Mouse (Mus musculus) CH12.LX (cell line): ENCODE measurements around the gene Ccdc103. TPM values are rescaled to one million over a fixed set of nuclear protein-coding genes. Genes with fewer than 3 reads are reported as not detected.
A peak's percentile ranks its signal among the peaks of the same experiment; 100 is the strongest.

Experiments
- DNase-seq: peaks from one replicate; pipeline ENCODE4 v3.0.0-alpha.2; 2013; ENCODE audit errors: extremely low read depth
- H3K27ac ChIP-seq: 2 replicates; pipeline ENCODE4 v1.5.1; 2012; ENCODE audit warnings: low read depth, mild to moderate bottlenecking, control low read depth, moderate library complexity; ENCODE audit not compliant: insufficient read depth
- H3K27me3 ChIP-seq: replicated peaks from 2 replicates; pipeline ENCODE3; 2012; ENCODE audit warnings: inconsistent platforms
- H3K36me3 ChIP-seq, 2 experiments: replicated peaks in 1 of 2; 2 replicates each; pipeline versions ENCODE3 to v1.6.1; 2012; ENCODE audit warnings: inconsistent platforms in 1 of 2, low read length in 1 of 2, mild to moderate bottlenecking in 1 of 2, mixed read lengths in 1 of 2, moderate library complexity in 1 of 2; ENCODE audit not compliant: control insufficient read depth in 1 of 2, insufficient read depth in 1 of 2
- H3K4me1 ChIP-seq, 2 experiments: 2 replicates each; pipeline ENCODE4 v1.6.1; 2012; ENCODE audit warnings: inconsistent platforms in 1 of 2, moderate library complexity in 1 of 2; ENCODE audit not compliant: insufficient read depth in 2 of 2, control insufficient read depth in 1 of 2
- H3K4me2 ChIP-seq: 2 replicates; pipeline ENCODE4 v1.6.1; 2012; ENCODE audit warnings: low read depth, mild to moderate bottlenecking, control low read depth; ENCODE audit not compliant: poor library complexity, insufficient read depth, severe bottlenecking
- H3K4me3 ChIP-seq, 3 experiments: fragments of 150-350 bp in 1 of 3; sonication (generic) in 1 of 3; replicated peaks in 1 of 3; 2 replicates each; pipeline versions ENCODE3 to v1.5.1; 2011 to 2012; ENCODE audit warnings: low read depth in 2 of 3, low read length in 2 of 3, mild to moderate bottlenecking in 2 of 3, moderate library complexity in 2 of 3, control low read depth in 1 of 3, improper control_type of control experiment in 1 of 3, inconsistent platforms in 1 of 3, mixed read lengths in 1 of 3; ENCODE audit not compliant: poor library complexity in 1 of 3
- H3K79me2 ChIP-seq: replicated peaks from 2 replicates; pipeline ENCODE4 v1.6.1; 2012; ENCODE audit warnings: mild to moderate bottlenecking, moderate library complexity; ENCODE audit not compliant: control insufficient read depth, poor library complexity, insufficient read depth, severe bottlenecking; ENCODE audit errors: extremely low read depth
- H3K9ac ChIP-seq: 2 replicates; pipeline ENCODE4 v1.6.1; 2012; ENCODE audit warnings: low read depth, mild to moderate bottlenecking, control low read depth, moderate library complexity; ENCODE audit not compliant: insufficient read depth
- H3K9me3 ChIP-seq: replicated peaks from 2 replicates; pipeline ENCODE3; 2012; ENCODE audit warnings: low read length, inconsistent platforms, mixed read lengths
- BHLHE40 ChIP-seq: IDR thresholded peaks from 2 replicates; pipeline ENCODE4 v1.6.1; 2011; ENCODE audit warnings: mild to moderate bottlenecking, low read depth, low read length, improper control_type of control experiment
- CHD1 ChIP-seq: IDR thresholded peaks from 2 replicates; pipeline ENCODE4 v1.6.1; 2012; ENCODE audit warnings: low read depth, low read length, improper control_type of control experiment, inconsistent platforms
- CHD2 ChIP-seq: IDR thresholded peaks from 2 replicates; pipeline ENCODE4 v1.6.1; 2011; ENCODE audit warnings: low read length, improper control_type of control experiment
- CTCF ChIP-seq, 2 experiments: IDR thresholded peaks in 1 of 2; conservative IDR thresholded peaks in 1 of 2; 2 replicates each; pipeline ENCODE4 v1.5.1; 2011 to 2012; ENCODE audit warnings: low read depth in 2 of 2, low read length in 2 of 2, improper control_type of control experiment in 1 of 2, inconsistent platforms in 1 of 2, mild to moderate bottlenecking in 1 of 2, moderate library complexity in 1 of 2
- E2F4 ChIP-seq: IDR thresholded peaks from 2 replicates; pipeline ENCODE4 v1.6.1; 2011; ENCODE audit warnings: low read depth, low read length, improper control_type of control experiment; ENCODE audit not compliant: insufficient replicate concordance
- ELF1 ChIP-seq: IDR thresholded peaks from 2 replicates; pipeline ENCODE4 v1.6.1; 2014; ENCODE audit warnings: low read depth, mild to moderate bottlenecking, inconsistent platforms, low read length, improper control_type of control experiment
- EP300 ChIP-seq: IDR thresholded peaks from 2 replicates; pipeline ENCODE4 v1.6.1; 2011; ENCODE audit warnings: low read length, improper control_type of control experiment
- ETS1 ChIP-seq: conservative IDR thresholded peaks from 2 replicates; pipeline ENCODE4 v1.6.1; 2012; ENCODE audit warnings: low read depth, mild to moderate bottlenecking, inconsistent platforms, low read length, improper control_type of control experiment, moderate library complexity
- GABPA ChIP-seq: IDR thresholded peaks from 2 replicates; pipeline ENCODE4 v1.6.1; 2012; ENCODE audit warnings: low read depth, low read length, improper control_type of control experiment, inconsistent platforms; ENCODE audit not compliant: insufficient replicate concordance
- HCFC1 ChIP-seq: IDR thresholded peaks from 2 replicates; pipeline ENCODE4 v1.6.1; 2012; ENCODE audit warnings: low read depth, mild to moderate bottlenecking, inconsistent platforms, low read length, improper control_type of control experiment
- IRF4 ChIP-seq: IDR thresholded peaks from 2 replicates; pipeline ENCODE4 v1.6.1; 2014; ENCODE audit warnings: low read depth, mild to moderate bottlenecking, inconsistent platforms, low read length, improper control_type of control experiment
- JUN ChIP-seq: IDR thresholded peaks from 2 replicates; pipeline ENCODE4 v1.6.1; 2011; ENCODE audit warnings: low read depth, mild to moderate bottlenecking, low read length, improper control_type of control experiment, moderate library complexity; ENCODE audit not compliant: insufficient read depth
- JUND ChIP-seq: conservative IDR thresholded peaks from 2 replicates; pipeline ENCODE4 v1.6.1; 2011; ENCODE audit warnings: low read depth, low read length, improper control_type of control experiment
- MAFK ChIP-seq: IDR thresholded peaks from 2 replicates; pipeline ENCODE4 v1.6.1; 2011; ENCODE audit warnings: low read length, improper control_type of control experiment; ENCODE audit not compliant: insufficient replicate concordance
- MAX ChIP-seq: IDR thresholded peaks from 2 replicates; pipeline ENCODE4 v1.6.1; 2011; ENCODE audit warnings: low read length, improper control_type of control experiment
- MAZ ChIP-seq: IDR thresholded peaks from 2 replicates; pipeline ENCODE4 v1.6.1; 2012; ENCODE audit warnings: low read depth, mild to moderate bottlenecking, inconsistent platforms, low read length, improper control_type of control experiment, moderate library complexity
- MEF2A ChIP-seq: IDR thresholded peaks from 2 replicates; pipeline ENCODE4 v1.6.1; 2014; ENCODE audit warnings: low read depth, mild to moderate bottlenecking, inconsistent platforms, low read length, improper control_type of control experiment, borderline replicate concordance
- MXI1 ChIP-seq: IDR thresholded peaks from 2 replicates; pipeline ENCODE4 v1.6.1; 2011; ENCODE audit warnings: mild to moderate bottlenecking, low read depth, low read length, improper control_type of control experiment
- MYC ChIP-seq: IDR thresholded peaks from 2 replicates; pipeline ENCODE4 v1.6.1; 2011; ENCODE audit warnings: low read depth, mild to moderate bottlenecking, improper control_type of control experiment, low read length
- NRF1 ChIP-seq: IDR thresholded peaks from 2 replicates; pipeline ENCODE4 v1.6.1; 2014; ENCODE audit warnings: low read depth, mild to moderate bottlenecking, inconsistent platforms, low read length, improper control_type of control experiment, moderate library complexity
- PAX5 ChIP-seq: IDR thresholded peaks from 2 replicates; pipeline ENCODE4 v1.6.1; 2012; ENCODE audit warnings: low read length, inconsistent platforms, mixed read lengths
- POLR2A ChIP-seq: IDR thresholded peaks from 2 replicates; pipeline ENCODE4 v1.6.1; 2011; ENCODE audit warnings: low read depth, mild to moderate bottlenecking, improper control_type of control experiment, low read length
- POLR2AphosphoS2 ChIP-seq: IDR thresholded peaks from 2 replicates; pipeline ENCODE4 v1.6.1; 2011; ENCODE audit warnings: low read depth, low read length, improper control_type of control experiment
- RAD21 ChIP-seq: IDR thresholded peaks from 2 replicates; pipeline ENCODE4 v1.6.1; 2011; ENCODE audit warnings: low read depth, mild to moderate bottlenecking, low read length, improper control_type of control experiment, moderate library complexity
- RCOR1 ChIP-seq: conservative IDR thresholded peaks from 2 replicates; pipeline ENCODE4 v1.6.1; 2012; ENCODE audit warnings: low read depth, mild to moderate bottlenecking, inconsistent platforms, low read length, improper control_type of control experiment
- SIN3A ChIP-seq: IDR thresholded peaks from 2 replicates; pipeline ENCODE4 v1.6.1; 2012; ENCODE audit warnings: low read length, improper control_type of control experiment, inconsistent platforms
- SMC3 ChIP-seq: IDR thresholded peaks from 2 replicates; pipeline ENCODE4 v1.6.1; 2011; ENCODE audit warnings: low read depth, low read length, improper control_type of control experiment
- TBP ChIP-seq: conservative IDR thresholded peaks from 2 replicates; pipeline ENCODE4 v1.6.1; 2011; ENCODE audit warnings: low read depth, low read length, improper control_type of control experiment
- TCF12 ChIP-seq: IDR thresholded peaks from 2 replicates; pipeline ENCODE4 v1.6.1; 2014; ENCODE audit warnings: low read depth, mild to moderate bottlenecking, inconsistent platforms, low read length, improper control_type of control experiment
- UBTF ChIP-seq: IDR thresholded peaks from 2 replicates; pipeline ENCODE4 v1.6.1; 2012; ENCODE audit warnings: low read depth, mild to moderate bottlenecking, inconsistent platforms, low read length, improper control_type of control experiment, moderate library complexity
- USF1 ChIP-seq: IDR thresholded peaks from 2 replicates; pipeline ENCODE4 v1.6.1; 2014; ENCODE audit warnings: low read depth, mild to moderate bottlenecking, inconsistent platforms, low read length, improper control_type of control experiment
- USF2 ChIP-seq: conservative IDR thresholded peaks from 2 replicates; pipeline ENCODE4 v1.6.1; 2011; ENCODE audit warnings: low read depth, low read length, improper control_type of control experiment
- ZC3H11A ChIP-seq: IDR thresholded peaks from 2 replicates; pipeline ENCODE4 v1.6.1; 2012; ENCODE audit warnings: low read depth, mild to moderate bottlenecking, inconsistent platforms, low read length, improper control_type of control experiment
- ZKSCAN1 ChIP-seq: IDR thresholded peaks from 2 replicates; pipeline ENCODE4 v1.6.1; 2012; ENCODE audit warnings: low read depth, inconsistent platforms, low read length, improper control_type of control experiment, borderline replicate concordance
- ZMIZ1 ChIP-seq: IDR thresholded peaks from 2 replicates; pipeline ENCODE4 v1.6.1; 2012; ENCODE audit warnings: low read depth, mild to moderate bottlenecking, inconsistent platforms, low read length, improper control_type of control experiment
- ZNF384 ChIP-seq: IDR thresholded peaks from 2 replicates; pipeline ENCODE4 v1.6.1; 2012; ENCODE audit warnings: low read depth, low read length, improper control_type of control experiment, inconsistent platforms
- dilution Hi-C: fragments of 300-500 bp; cut with MboI; formaldehyde crosslinking; loops from 2 replicates; pipeline ENCODE4 v1.14.3; 2020; ENCODE audit warnings: low sequenced_read_pairs; ENCODE audit not compliant: extremely low pct_unique_long_range_greater_than_20kb, extremely low pct_ligation_motif_present
- in situ Hi-C: fragments of 300-500 bp; cut with MboI; formaldehyde crosslinking; loops from 3 replicates; pipeline ENCODE4 v1.14.3; 2019; ENCODE audit warnings: low sequenced_read_pairs, low pct_ligation_motif_present, low pct_unique_long_range_greater_than_20kb, mixed read lengths
- polyA plus RNA-seq: library from polyadenylated mRNA; unstranded; fragments of >175 nt; gene quantifications from 2 replicates; pipeline ENCODE4 v1.2.1, GENCODE M21; 2012; ENCODE audit warnings: low read depth; ENCODE audit not compliant: insufficient read length
- total RNA-seq, 2 experiments: library from RNA; depleted of rRNA; stranded (reverse); fragments of 300-350 nt in 1 of 2; fragments of >200 nt in 1 of 2; gene quantifications; 2 replicates each; pipeline ENCODE4 v1.2.3; 2012 to 2014

Ccdc103 gene
- total and polyA plus RNA-seq, 3 experiments: 0.20 to 0.58 (median 0.42) TPM

DNA sequence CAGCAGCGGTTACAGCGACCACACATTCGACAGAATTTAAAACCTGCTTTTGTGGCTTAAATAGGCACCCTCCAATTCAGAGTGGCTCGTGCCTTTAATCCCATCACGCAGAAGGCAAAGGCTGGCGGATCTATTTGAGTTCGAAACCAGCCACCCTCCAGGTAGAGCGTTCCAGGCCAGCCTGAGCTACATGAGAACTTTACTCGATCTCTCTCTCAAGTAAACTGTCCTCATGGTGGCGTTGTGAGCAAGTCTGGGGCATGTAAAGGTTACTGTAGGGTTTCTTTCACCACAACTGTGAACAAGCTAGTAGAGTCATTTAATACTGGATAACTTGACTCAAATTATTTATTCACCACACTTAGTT lies 44.3 kb downstream of the Ccdc103 start (continued):
- TF ChIP-seq HCFC1 (no peak; the same call in 1 of the 2 replicates), ZMIZ1 (no peak; the same call in 1 of the 2 replicates), ZKSCAN1 (no peak), JUN (no peak)

DNA sequence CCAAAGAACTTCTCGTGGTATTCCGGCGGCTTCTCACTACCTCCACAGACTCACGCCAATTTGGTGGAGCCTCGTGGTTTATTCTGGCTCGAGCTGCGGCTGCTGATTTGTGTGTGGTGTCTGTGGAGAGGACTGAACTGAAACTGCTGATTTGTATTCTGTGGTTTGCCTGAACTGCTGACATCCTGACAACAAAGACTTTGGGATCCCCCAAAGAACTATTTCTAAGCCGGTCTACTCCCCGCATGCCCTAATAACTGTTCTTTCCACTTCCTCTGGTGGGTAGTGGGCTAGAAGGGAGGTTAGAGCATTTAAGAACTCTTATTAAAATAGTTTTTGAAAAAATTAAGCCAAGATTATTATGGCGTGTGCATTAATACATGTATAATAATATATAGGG lies 49.7 kb downstream of the Ccdc103 start:
- DNase-seq: peak; percentile 83
- H3K27me3 ChIP-seq: peaks cover 18% of the 10 kb centered on the region
- TF ChIP-seq HCFC1 (peak; percentile 51), ETS1 (peak; percentile 90), UBTF (no peak; the same call in 1 of the 2 replicates), JUND (0 out of 2 replicates have a peak, but pooled peaks have one; percentile 34), USF2 (no peak), GABPA (no peak), ZNF384 (peak; percentile 60), MEF2A (peak; percentile 96), MAX (peak; percentile 91), MAFK (peak; percentile 97), JUN (peak; percentile 36; the same call in 1 of the 2 replicates), BHLHE40 (peak; percentile 94), NRF1 (0 out of 2 replicates have a peak, but pooled peaks have one; percentile 2), RCOR1 (peak; percentile 76), ZMIZ1 (no peak), ZC3H11A (no peak), MXI1 (peak; percentile 74; the same call in 1 of the 2 replicates), EP300 (peak; percentile 95), POLR2A (peak; percentile 35; the same call in 1 of the 2 replicates), TBP (no peak), TCF12 (peak; percentile 89; the same call in 1 of the 2 replicates), E2F4 (0 out of 2 replicates have a peak, but pooled peaks have one; percentile 6), PAX5 (no peak), CHD2 (peak; percentile 71), SIN3A (peak; percentile 90), POLR2AphosphoS2 (no peak), USF1 (no peak), IRF4 (peak; percentile 98), CHD1 (no peak), ELF1 (peak; percentile 52), RAD21 (no peak), MYC (peak; percentile 93), CTCF (conservative IDR thresholded peaks at IDR 0.05 in 1 of 2, IDR thresholded peaks at IDR 0.05 in 1 of 2; ENCODE audit: low read depth in 2 of 2, low read length in 2 of 2) (no peak), SMC3 (no peak; the same call in 1 of the 2 replicates), MAZ (0 out of 2 replicates have a peak, but pooled peaks have one; percentile 61)
- TF ChIP-seq, all 38 proteins: peak for 22
- Histone ChIP-seq H3K79me2 (no peaks in the 10 kb centered on the region), H3K4me1 (peaks cover 13 to 38% of the 10 kb centered on the region in 2 experiments), H3K27ac (no peak overlapping the region), H3K4me3 (no peak overlapping the region), H3K9me3 (peaks cover 5% of the 10 kb centered on the region), H3K4me2 (peak overlapping the region; percentile 59), H3K9ac (no peak overlapping the region), H3K36me3 (no peaks in the 10 kb centered on the region)
- dilution Hi-C loops (no loop called here), in situ Hi-C loops (loop anchor here (5.0 kb wide), 1 partner anchor 33 kb away; no protein-coding TSS in a partner anchor)
